Mouse (Mus musculus): ENCODE results near the gene Ric8a. TPM values are rescaled to one million over a fixed set of nuclear protein-coding genes. Genes with fewer than 3 reads are reported as not detected.

The Ric8a gene
- polyA plus RNA-seq, 1 experiment from 2014 or later, result 53.0 TPM

DNA sequence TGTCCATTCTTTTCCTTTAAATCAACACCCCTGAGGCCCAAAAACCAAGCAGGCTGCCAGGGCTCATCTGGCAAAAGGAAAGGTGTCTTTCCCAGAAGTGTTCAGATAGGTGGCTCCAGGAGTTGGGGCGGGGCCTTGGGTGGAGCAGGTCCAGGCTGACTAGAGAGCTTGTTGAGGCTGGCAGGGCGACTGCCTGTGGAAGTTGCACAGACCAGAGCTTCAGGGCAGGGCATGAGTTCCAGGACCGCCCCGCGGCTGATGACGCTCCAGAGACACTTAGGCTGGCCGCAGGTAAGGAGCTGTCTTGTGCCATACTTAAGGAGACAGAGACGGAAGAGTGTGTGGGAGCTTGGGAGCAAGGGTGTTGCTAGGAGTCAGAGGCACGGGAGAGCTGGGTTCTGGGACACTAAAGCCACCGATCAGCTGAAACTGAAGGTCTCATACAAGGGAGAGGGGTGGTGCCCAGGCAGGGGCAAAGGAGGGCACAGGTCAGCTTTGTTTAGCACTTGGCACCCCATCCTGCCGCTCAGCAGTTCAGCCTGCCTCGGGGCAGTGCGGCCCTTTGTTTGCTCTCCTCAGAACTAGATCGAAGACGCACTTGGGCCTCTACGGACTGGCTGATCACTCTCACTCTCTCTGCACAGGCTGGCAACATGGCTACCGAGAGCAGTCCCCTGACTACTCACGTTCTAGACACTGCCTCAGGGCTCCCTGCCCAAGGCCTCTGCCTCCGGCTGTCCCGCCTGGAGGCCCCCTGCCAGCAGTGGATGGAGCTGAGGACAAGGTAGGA, 21.6 kb upstream of the Ric8a start, which contains the start of gene Urah:
Gene Urah, plus strand, starts transcription at position 51 of the 790 bp plus-strand sequence.
- H3K4me2 ChIP-seq, result no peak within 1 kb of the TSS
- H3K27me3 ChIP-seq, result peaks cover 20% of the 10 kb centered on the region
- H3K4me3 ChIP-seq (replicated peaks), result no peak within 1 kb of the TSS
- no peaks in the 10 kb centered on the region for H3K9me3 ChIP-seq
- no peak within 1 kb of the TSS for H3K9ac ChIP-seq (replicated peaks)
- H3K4me1 ChIP-seq (replicated peaks), result no peaks in the 10 kb centered on the region
- H3K27ac ChIP-seq, result no peak within 1 kb of the TSS
- no peaks in the 10 kb centered on the region for H3K36me3 ChIP-seq
- WGBS, result 43% methylated on average over 20 of the region's 20 CpGs
- ATAC-seq (ENCODE audit: insufficient number of reproducible peaks, insufficient read depth, low FRiP score, low TSS enrichment, low read depth), result no peak

GRCm38 (mm10) chr7:140835758-140836087, 21.0 kb upstream of the Ric8a start:
- ATAC-seq (ENCODE audit: insufficient number of reproducible peaks, insufficient read depth, low FRiP score, low TSS enrichment, low read depth), result no peak
- Histone ChIP-seq H3K4me1 (replicated peaks) (no peaks in the 10 kb centered on the region), H3K4me2 (no peak overlapping the region), H3K27ac (no peak overlapping the region), H3K36me3 (no peaks in the 10 kb centered on the region), H3K4me3 (replicated peaks) (no peak overlapping the region), H3K9ac (replicated peaks) (no peak overlapping the region), H3K9me3 (no peaks in the 10 kb centered on the region), H3K27me3 (peaks cover 26% of the 10 kb centered on the region)
- 71% methylated on average over 2 of the region's 2 CpGs for WGBS

GRCm38 (mm10) chr7:140836243-140837115, 20.3 kb upstream of the Ric8a start:
- H3K4me1 ChIP-seq (replicated peaks), result 0 out of 2 replicates have a peak, but pooled peaks cover 3% of the 10 kb centered on the region
- H3K4me2 ChIP-seq, result no peak overlapping the region
- H3K36me3 ChIP-seq, result no peaks in the 10 kb centered on the region
- no peak overlapping the region for H3K4me3 ChIP-seq (replicated peaks)
- no peak overlapping the region for H3K9ac ChIP-seq (replicated peaks)
- no peak overlapping the region for H3K27ac ChIP-seq
- peaks cover 33% of the 10 kb centered on the region for H3K27me3 ChIP-seq
- no peaks in the 10 kb centered on the region for H3K9me3 ChIP-seq
- ATAC-seq (ENCODE audit: insufficient number of reproducible peaks, insufficient read depth, low FRiP score, low TSS enrichment, low read depth), result no peak
- WGBS, result 83% methylated on average over 9 of the region's 9 CpGs

GRCm38 (mm10) chr7:140839556-140839955, 17.2 kb upstream of the Ric8a start:
- WGBS, result 55% methylated on average over 5 of the region's 5 CpGs
- H3K4me1 ChIP-seq (replicated peaks), result 0 out of 2 replicates have a peak, but pooled peaks cover 3% of the 10 kb centered on the region
- ATAC-seq (ENCODE audit: insufficient number of reproducible peaks, insufficient read depth, low FRiP score, low TSS enrichment, low read depth), result no peak
- H3K27me3 ChIP-seq, result peaks cover 60% of the 10 kb centered on the region
- no peaks in the 10 kb centered on the region for H3K36me3 ChIP-seq
- no peaks in the 10 kb centered on the region for H3K9me3 ChIP-seq
- no peak overlapping the region for H3K9ac ChIP-seq (replicated peaks)
- no peak overlapping the region for H3K27ac ChIP-seq
- H3K4me3 ChIP-seq (replicated peaks), result no peak overlapping the region
- H3K4me2 ChIP-seq, result no peak overlapping the region

GRCm38 (mm10) chr7:140840750-140841735, 15.7 kb upstream of the Ric8a start:
- 41% methylated on average over 18 of the region's 19 CpGs for WGBS
- H3K4me3 ChIP-seq (replicated peaks), result no peak overlapping the region
- no peak overlapping the region for H3K27ac ChIP-seq
- peaks cover 65% of the 10 kb centered on the region for H3K27me3 ChIP-seq
- no peak overlapping the region for H3K9ac ChIP-seq (replicated peaks)
- peaks cover 3% of the 10 kb centered on the region; the same call in 1 of the 2 replicates for H3K4me1 ChIP-seq (replicated peaks)
- no peaks in the 10 kb centered on the region for H3K9me3 ChIP-seq
- no peak overlapping the region for H3K4me2 ChIP-seq
- H3K36me3 ChIP-seq, result no peaks in the 10 kb centered on the region
- no peak for ATAC-seq (ENCODE audit: insufficient number of reproducible peaks, insufficient read depth, low FRiP score, low TSS enrichment, low read depth)

- H3K36me3 ChIP-seq, result no peaks in the 10 kb centered on the region
- no peak for ATAC-seq (ENCODE audit: insufficient number of reproducible peaks, insufficient read depth, low FRiP score, low TSS enrichment, low read depth)
- 74% methylated on average over 7 of the region's 7 CpGs for WGBS
- H3K27ac ChIP-seq, result no peak overlapping the region
- no peaks in the 10 kb centered on the region for H3K9me3 ChIP-seq
- no peak overlapping the region for H3K4me3 ChIP-seq (replicated peaks)
- peaks cover 3% of the 10 kb centered on the region; the same call in 1 of the 2 replicates for H3K4me1 ChIP-seq (replicated peaks)
- no peak overlapping the region for H3K4me2 ChIP-seq
- H3K27me3 ChIP-seq, result peaks cover 64% of the 10 kb centered on the region
- no peak overlapping the region for H3K9ac ChIP-seq (replicated peaks)
Measured at GRCm38 (mm10) chr7:140843806-140844205, 13.0 kb upstream of the Ric8a start.

GRCm38 (mm10) chr7:140844905-140845665, 11.7 kb upstream of the Ric8a start, which contains the start of gene Scgb1c1:
Gene Scgb1c1 (plus strand): TSS chr7:140845547.
- ATAC-seq (ENCODE audit: insufficient number of reproducible peaks, insufficient read depth, low FRiP score, low TSS enrichment, low read depth), result peak; percentile 54; the same call in 1 of the 2 replicates
- no peaks in the 10 kb centered on the region for H3K9me3 ChIP-seq
- H3K4me3 ChIP-seq (replicated peaks), result no peak within 1 kb of the TSS
- H3K27ac ChIP-seq, result no peak within 1 kb of the TSS
- H3K4me1 ChIP-seq (replicated peaks), result peaks cover 3% of the 10 kb centered on the region; the same call in 1 of the 2 replicates
- no peak within 1 kb of the TSS for H3K4me2 ChIP-seq
- no peaks in the 10 kb centered on the region for H3K36me3 ChIP-seq
- H3K27me3 ChIP-seq, result peaks cover 53% of the 10 kb centered on the region
- WGBS, result 32% methylated on average over 14 of the region's 14 CpGs
- H3K9ac ChIP-seq (replicated peaks), result no peak within 1 kb of the TSS

DNA sequence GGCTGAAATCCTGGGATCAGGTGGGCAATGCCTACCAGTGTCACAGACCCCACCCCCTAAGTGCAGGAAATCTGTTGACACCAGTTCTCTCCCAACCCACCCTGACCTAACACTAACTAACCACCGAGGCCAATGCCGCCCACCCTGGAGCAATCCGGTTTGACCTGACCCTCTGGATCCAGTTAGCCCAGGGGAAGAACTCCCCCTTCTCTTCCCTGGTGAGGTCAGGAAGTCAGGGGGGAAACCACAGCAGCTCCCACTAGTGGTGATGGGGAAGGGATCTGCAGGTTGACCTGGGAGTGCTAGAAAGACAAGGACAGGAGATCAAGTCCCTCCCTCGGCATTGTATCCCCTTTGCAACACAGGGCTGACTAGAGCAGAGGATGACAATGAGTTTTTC, 11.1 kb upstream of the Ric8a start:
- no peak overlapping the region for H3K4me3 ChIP-seq (replicated peaks)
- H3K27me3 ChIP-seq, result peaks cover 47% of the 10 kb centered on the region
- H3K27ac ChIP-seq, result no peak overlapping the region
- 60% methylated on average over 4 of the region's 4 CpGs for whole genome bisulfite sequencing
- no peaks in the 10 kb centered on the region for H3K9me3 ChIP-seq
- H3K36me3 ChIP-seq, result no peaks in the 10 kb centered on the region
- no peak overlapping the region for H3K9ac ChIP-seq (replicated peaks)
- peaks cover 3% of the 10 kb centered on the region; the same call in 1 of the 2 replicates for H3K4me1 ChIP-seq (replicated peaks)
- ATAC-seq (ENCODE audit: insufficient number of reproducible peaks, insufficient read depth, low FRiP score, low TSS enrichment, low read depth), result no peak
- no peak overlapping the region for H3K4me2 ChIP-seq

- H3K36me3 ChIP-seq, result peaks cover 5% of the 10 kb centered on the region
- no peaks in the 10 kb centered on the region for H3K9me3 ChIP-seq
- 85% methylated on average over 10 of the region's 10 CpGs for WGBS
- peaks cover 37% of the 10 kb centered on the region for H3K27me3 ChIP-seq
- H3K4me2 ChIP-seq, result no peak overlapping the region
- H3K9ac ChIP-seq (replicated peaks), result no peak overlapping the region
- no peak overlapping the region for H3K4me3 ChIP-seq (replicated peaks)
- H3K4me1 ChIP-seq (replicated peaks), result no peaks in the 10 kb centered on the region; the same call in 1 of the 2 replicates
- ATAC-seq (ENCODE audit: insufficient number of reproducible peaks, insufficient read depth, low FRiP score, low TSS enrichment, low read depth), result no peak
- no peak overlapping the region for H3K27ac ChIP-seq
Measured at GRCm38 (mm10) chr7:140846676-140847075, 10.1 kb upstream of the Ric8a start.
